Mouse (Mus musculus) thymus, postnatal 36 days (tissue): Measurements from ENCODE around the gene B3gnt4.

ENCODE experiments used
- DNase-seq, 2 experiments: peaks; one replicate each; pipeline ENCODE4 v3.0.0; 2022; ENCODE audit warnings: mixed read lengths in 2 of 2

Gene B3gnt4

GRCm38 (mm10) chr5:123528641-123529040 lies 18.4 kb downstream of the B3gnt4 start:
- no peak for DNase-seq

GRCm38 (mm10) chr5:123530056-123530455 lies 19.8 kb downstream of the B3gnt4 start:
- no peak for DNase-seq

GRCm38 (mm10) chr5:123533801-123534200 lies 23.5 kb downstream of the B3gnt4 start:
- DNase-seq, result no peak

- DNase-seq, result no peak
Observed at GRCm38 (mm10) chr5:123555693-123556092, 45.4 kb downstream of the B3gnt4 start.

- DNase-seq, result no peak
Observed at GRCm38 (mm10) chr5:123556451-123556850, 46.2 kb downstream of the B3gnt4 start.

- no peak for DNase-seq
Observed at GRCm38 (mm10) chr5:123559588-123559987, 49.3 kb downstream of the B3gnt4 start.

- DNase-seq, result no peak
Observed at GRCm38 (mm10) chr5:123561128-123561527, 50.9 kb downstream of the B3gnt4 start.
